Mouse (Mus musculus) frontal cortex, postnatal 25 days (tissue): ENCODE data around the gene Asb16.
A peak's percentile ranks its signal among the peaks of the same experiment; 100 is the strongest.
"Not testable (repeated sequence)": the region's sequence is repeated elsewhere in the genome, so short reads cannot be mapped to it uniquely, and the experiment has no call there.

Source experiments
- DNase-seq, 2 experiments: peaks; one replicate each; pipeline ENCODE4 v3.0.0; 2022; ENCODE audit warnings: low spot score in 2 of 2

Gene Asb16

DNA sequence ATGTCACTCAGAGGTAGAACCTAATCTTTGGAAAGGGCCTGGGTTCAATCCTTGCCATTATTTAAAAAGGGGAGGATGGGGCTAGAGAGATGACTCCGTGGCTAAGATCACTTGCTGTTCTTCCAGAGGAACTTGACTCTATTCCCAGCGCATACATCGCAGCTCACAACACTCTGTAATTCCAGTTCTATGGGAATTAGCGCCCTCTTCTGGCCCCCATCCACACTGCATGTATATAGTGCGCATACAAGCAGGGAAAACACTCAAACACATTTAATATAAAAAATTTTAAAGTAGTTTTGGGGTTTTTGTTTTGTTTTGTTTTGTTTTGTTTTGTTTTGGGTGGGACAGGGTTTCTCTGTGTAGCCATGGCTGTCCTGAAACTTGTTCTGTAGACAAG is 26.7 kb upstream of the Asb16 start:
- no peak for DNase-seq

DNA sequence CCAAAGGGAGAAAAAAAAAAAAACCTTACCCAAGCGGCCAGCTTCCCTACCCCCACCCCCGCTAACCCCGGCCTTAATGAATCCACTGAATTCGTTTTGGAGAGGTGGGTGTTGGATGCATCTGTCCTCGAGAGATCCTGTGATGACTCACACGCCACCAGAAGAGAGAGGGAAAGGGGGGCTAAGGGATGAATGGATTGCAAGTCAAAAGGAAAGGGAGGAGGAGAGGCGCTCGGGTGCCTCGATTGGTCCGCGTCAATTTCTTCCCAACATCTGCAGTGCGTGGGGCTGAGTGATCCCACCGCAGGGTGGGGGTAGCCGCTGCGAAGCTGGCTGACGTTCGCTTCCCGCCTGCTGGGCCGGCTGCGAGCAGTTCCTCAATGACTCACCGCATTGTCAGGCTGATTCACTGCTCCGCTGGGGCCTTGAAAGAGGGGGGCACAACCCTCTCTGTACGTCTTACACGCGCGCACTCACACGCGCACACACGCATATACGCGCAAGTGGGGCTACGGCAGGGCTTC is 23.6 kb upstream of the Asb16 start:
- DNase-seq, result peak; percentile 64 to 65

GRCm38 (mm10) chr11:102245581-102246272 is 22.8 kb upstream of the Asb16 start:
- no peak for DNase-seq

DNA sequence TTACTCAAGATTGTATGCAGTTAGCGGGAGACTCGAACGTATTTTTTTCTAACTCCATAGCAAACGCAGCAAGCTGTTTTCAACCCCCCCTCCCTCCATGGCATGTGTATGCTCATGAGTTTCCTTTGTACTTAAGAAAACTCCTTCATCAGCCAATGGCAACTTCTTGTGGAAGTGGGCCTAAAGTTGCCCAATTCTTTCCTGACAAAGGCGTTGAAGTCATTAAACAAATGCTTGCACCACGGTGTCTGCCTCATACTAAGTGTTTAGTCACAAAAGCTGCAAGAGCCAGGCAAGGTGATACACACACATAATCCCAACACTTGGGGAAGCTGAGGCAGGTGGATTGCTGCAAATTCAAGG is 22.3 kb upstream of the Asb16 start:
- DNase-seq, result no peak

GRCm38 (mm10) chr11:102246871-102247270 is 21.7 kb upstream of the Asb16 start:
- no peak for DNase-seq

DNA sequence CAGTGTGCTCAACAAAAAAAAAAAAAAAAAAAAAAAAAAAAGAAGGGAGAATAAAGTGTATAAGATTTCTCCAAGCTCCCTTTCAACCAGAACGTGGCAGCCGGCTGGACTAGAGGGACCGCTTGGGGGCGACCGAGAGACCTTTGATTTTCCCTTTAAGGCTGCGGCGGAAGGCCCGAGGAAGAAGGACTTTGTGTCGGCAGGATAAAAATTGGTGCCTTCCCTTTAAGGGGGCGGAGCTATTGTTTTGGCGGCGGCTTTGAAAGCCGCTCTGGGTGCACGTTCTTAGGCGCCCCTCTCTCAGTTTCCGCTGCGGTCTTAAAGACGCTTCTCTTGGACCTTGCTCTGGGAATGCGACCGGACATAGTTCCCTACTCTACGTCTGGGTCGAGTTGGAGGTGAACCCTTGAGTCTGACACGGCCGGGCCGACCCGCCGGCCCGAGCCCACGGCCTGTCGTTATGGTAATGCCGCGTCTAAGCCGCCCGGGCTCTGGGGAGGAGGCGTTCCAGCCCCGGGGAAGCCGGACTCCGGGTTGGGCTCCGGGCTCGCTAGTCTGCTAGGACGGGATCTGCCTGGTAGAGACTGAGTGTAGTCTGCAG is 19.8 kb upstream of the Asb16 start, which contains the start of gene BC030867:
TSS of gene BC030867 (plus strand) at position 253 of the 601 bp plus-strand sequence.
- peak; percentile 95 to 96 for DNase-seq

GRCm38 (mm10) chr11:102249351-102250090 is 19.0 kb upstream of the Asb16 start:
- DNase-seq, result no peak

GRCm38 (mm10) chr11:102257514-102257913 is 11.0 kb upstream of the Asb16 start:
- no peak for DNase-seq

GRCm38 (mm10) chr11:102258095-102258494 is 10.4 kb upstream of the Asb16 start:
- DNase-seq, result no peak

- DNase-seq, result no peak
Observed at GRCm38 (mm10) chr11:102258521-102258920, 10.0 kb upstream of the Asb16 start.

DNA sequence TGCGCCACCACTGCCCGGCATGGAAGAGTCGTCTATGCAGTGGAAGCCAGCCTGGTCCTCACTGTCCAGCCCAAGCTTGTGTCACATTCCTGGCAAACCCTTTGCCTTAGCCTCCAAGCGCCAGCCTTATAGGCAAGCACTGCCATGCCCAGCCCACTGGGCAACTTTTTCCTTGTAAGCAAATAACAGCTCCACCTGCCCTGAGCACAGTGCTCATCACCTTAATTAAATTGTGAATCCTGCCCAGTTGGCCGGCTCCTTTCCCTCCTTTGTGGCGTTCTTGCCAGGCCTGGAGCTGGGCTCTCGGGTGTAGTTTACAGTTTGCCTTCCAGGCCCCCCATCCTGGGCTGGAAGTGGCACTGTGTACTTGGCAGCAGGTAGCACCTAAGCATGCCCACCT is 5.3 kb upstream of the Asb16 start:
- DNase-seq, result no peak

- no peak for DNase-seq
Observed at GRCm38 (mm10) chr11:102265816-102266215, 2.7 kb upstream of the Asb16 start.

DNA sequence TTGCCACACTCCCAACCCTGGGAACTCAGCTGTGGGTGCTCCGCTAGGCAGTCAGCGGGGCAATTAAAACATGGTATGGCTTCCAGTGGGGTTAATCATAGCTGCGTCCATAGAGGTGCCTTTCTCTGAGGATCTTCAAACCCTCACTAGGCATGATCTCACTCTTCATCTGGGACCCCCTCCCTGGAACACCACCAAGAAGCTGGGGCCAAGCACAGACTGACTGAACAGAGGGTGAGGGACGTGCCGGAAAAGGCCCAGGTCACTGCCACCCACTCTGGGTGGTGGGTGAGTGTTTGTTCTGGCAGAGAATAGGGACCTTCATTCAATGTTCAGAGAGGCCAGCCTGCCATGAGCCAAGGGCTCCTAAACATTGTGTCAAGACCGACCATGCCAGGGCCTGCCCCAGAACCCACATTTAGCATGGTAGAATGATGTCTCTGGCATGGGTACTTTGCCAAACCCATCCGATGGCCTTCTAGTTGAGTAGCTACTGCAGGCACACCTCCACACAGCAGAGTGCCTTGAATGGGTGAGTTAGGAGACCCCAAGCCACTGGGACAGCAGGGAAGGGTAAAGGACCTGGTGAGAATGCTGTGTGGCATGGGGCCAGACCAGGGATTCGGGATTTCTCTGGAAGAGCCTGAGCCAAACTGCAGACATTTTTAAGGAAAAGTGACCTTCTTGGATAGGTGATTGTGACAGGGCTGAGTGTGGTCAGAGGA is 1.8 kb upstream of the Asb16 start:
- no peak for DNase-seq

- DNase-seq, result peak in 1 of 2 experiments; percentile 60
Observed at GRCm38 (mm10) chr11:102267480-102267879, 1.1 kb upstream of the Asb16 start.

DNA sequence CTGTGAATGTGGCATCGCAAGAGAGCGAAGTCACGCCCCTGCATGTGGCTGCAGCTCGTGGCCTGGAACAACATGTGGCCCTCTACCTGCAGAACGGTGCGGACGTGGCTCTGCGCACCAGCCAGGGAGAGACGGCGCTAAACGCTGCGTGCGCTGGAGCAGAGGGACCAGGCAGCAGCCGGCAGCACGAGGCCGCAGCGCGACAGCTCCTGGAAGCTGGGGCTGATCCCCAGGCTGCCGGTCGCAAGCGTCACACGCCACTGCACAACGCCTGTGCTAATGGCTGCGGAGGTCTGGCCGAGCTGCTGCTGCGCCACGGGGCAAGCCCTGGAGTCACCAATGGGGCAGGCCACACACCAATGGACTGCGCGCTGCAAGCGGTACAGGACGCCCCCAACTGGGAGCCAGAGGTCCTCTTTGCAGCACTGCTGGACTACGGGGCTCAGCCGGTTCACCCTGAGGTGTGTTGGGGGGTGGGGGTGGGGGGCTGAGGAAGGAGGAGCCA is 7.9 kb downstream of the Asb16 start:
- DNase-seq, result no peak

GRCm38 (mm10) chr11:102277754-102278153 is 9.2 kb downstream of the Asb16 start:
- DNase-seq, result no peak

GRCm38 (mm10) chr11:102279595-102279994 is 11.1 kb downstream of the Asb16 start:
- no peak for DNase-seq

GRCm38 (mm10) chr11:102280267-102280666 is 11.7 kb downstream of the Asb16 start:
- not testable (repeated sequence) for DNase-seq

DNA sequence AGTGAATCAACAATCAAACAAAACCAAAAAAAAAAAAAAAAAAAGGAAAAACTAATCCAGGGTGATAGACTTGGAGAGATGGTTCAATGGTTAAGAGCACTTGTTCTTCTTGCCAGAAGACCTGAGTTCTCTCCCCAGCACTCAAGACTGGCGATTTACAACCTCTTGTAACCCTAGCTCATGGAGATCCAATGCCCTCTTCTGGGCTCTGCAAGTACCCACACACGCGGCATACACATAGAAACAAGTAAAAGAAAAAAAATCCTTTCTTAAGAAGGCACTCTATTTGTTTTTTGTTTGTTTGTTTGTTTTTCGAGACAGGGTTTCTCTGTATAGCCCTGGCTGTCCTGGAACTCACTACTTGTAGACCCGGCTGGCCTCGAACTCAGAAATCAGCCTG is 15.4 kb downstream of the Asb16 start:
- DNase-seq, result no peak

DNA sequence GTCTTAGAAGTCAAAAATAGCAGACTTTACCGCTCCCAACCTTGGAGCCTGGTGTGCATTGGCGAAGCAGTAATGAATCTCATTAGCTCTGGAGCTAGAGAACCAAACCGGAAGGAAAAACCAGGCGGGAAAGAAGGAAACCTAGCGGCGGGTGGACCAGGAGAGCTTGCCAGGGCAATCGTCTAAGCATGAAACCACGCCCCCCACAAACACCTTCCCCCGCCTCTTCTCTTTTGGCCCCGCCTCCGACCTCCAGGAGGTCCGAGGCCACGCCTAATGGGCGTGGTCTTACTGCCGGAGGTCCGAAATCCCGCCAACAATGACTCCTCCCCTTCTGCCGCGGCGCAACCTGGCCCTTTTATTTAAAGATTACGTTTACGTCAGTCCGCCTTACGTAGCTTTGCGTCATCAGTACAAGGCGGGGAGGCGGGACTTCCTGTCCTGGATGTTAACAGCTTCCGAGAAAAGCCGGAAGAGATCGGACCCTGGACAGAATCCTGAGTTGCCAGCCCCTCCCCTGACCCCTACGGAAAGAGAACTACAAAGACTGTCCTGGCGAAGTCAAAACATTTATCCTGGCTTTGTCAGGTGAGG is 16.1 kb downstream of the Asb16 start, which contains the start of gene Tmub2:
TSS of gene Tmub2 (plus strand) at position 431 of the 594 bp plus-strand sequence.
- peak; percentile 93 to 95 for DNase-seq
